Mouse (Mus musculus) bone marrow, adult 2 months (tissue): ENCODE data around the gene Prdm9.

Experiments used
- CTCF ChIP-seq: fragments of 200-500 bp; IDR thresholded peaks from 2 replicates; pipeline ENCODE4 v1.5.1; 2011; ENCODE audit warnings: low read length, control low read depth; ENCODE audit not compliant: control insufficient read depth, insufficient read depth
- POLR2A ChIP-seq: fragments of 200-500 bp; IDR thresholded peaks from 2 replicates; pipeline ENCODE4 v1.6.1; 2011; ENCODE audit warnings: low read depth, mild to moderate bottlenecking, control low read depth, low read length, borderline replicate concordance; ENCODE audit not compliant: control insufficient read depth

DNA sequence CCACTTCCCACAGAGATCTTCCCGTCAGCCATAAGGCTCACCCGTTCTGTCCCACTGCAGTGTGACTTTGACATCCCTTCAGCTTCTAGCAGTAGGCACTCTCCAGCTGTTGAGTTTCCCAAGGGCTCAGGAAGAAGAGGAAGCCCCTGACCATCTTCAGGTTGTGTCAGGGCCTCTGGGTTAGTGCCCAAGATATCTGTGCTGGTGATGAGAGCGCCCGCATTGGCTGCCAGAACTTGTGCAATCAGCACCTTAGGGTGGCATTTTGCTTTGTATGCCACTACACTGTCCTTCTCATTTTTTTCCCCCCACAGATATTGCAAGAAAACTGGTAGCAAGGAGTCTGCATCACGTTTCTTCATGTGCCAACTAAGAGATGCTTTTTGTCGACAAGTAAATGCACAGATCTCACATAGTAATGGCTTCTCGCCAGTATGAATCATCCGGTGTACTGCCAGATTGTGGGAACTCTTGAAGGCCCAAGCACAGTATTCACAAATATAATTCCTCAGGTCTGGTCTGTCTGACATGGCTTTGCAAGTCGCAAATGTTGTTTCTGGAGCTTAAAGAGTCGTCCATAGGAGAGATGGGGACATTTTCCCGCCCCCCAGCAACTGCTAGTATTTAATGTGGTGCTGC, 28.9 kb downstream of the Prdm9 start:
- TF ChIP-seq CTCF, result no peak
- TF ChIP-seq POLR2A, result no peak
